Mouse (Mus musculus): ENCODE measurements at regions not wholly inside any gene's neighbourhood (a gene's known extent, or its start where the extent isn't known, plus 50 kb on each side); places are given as distances from the start of the nearest gene placed in this dataset.
A peak's percentile ranks its signal among the peaks of the same experiment; 100 is the strongest.

DNA sequence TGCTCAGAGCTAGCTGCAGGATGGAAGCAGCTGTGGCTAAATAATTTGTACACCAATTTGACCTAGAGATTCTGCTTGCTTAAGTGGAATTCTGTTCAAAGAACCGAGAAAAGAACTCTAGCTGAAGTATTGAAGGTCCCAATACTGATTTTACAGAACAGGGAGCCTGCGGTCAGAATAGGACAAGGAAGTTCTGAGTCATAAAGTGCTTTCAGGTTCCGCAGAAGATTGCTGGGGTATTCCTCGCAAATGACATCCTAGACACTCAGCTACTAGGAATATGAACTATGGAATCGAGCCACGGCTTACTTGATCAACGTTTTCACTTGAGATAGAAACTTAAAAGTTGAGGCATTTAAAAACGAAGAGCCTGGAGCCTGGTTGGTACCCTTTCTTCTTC, 127.0 kb upstream of the Tsc22d1 start:
- DNase-seq = no peak
- intact Hi-C loops (cut with DNase I; ENCODE audit: low total_unique reads) = no loop called here

DNA sequence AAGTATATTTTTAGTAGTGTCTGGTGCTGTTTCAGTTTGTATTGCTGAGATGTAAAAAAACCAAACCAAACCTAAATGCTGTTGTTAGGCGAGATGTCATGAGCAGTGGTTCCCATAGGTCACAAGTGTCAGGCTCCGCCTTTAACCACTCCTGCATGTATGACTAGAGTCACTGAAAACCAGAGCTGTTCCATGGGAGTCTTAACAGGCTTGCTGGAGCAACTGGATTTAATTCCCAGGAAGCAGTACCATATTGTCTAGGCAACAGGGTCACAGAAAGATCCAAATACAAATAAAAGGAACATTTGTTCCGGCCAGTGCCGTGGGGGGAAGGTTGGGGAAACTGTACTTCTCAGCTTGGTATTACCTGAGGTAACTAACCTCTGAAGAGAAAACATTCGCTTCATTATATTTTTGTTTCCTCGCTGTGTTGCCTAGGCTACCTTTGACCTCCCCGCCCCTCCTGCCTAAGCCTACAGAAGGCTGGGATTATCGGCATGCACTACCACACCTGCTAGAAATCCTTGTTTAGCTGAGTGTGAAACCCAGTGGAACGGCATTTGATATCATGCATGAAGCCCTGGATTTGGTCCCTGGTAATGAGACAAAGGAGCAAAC, 124.3 kb upstream of the Tsc22d1 start:
- intact Hi-C loops (cut with DNase I; ENCODE audit: low total_unique reads) = no loop called here
- DNase-seq = no peak

- intact Hi-C loops (cut with DNase I; ENCODE audit: low total_unique reads) = no loop called here
- DNase-seq = no peak
Observed at GRCm38 (mm10) chr14:76292211-76292610, 122.5 kb upstream of the Tsc22d1 start.

GRCm38 (mm10) chr14:76295411-76296169, 119.2 kb upstream of the Tsc22d1 start:
- intact Hi-C loops (cut with DNase I; ENCODE audit: low total_unique reads) = no loop called here
- DNase-seq = no peak

DNA sequence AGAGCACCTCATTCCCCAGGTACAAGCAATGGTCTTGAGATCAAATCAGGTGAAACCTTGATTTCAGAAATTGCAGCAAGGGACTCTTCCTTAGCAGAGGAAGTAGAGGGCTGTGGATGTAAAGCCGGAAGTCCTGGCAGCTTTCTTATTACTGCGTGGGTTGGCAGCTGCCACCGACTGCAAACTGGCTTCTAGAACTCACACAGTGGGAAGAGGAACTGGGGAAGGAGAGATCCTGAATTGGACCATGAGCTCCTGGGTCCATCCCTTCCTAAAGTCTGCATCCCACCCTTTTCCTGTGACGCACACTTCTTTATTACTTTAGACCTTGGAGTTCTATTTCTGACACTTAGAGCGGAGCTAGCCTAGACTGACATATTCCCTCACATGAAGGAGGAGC, 116.9 kb upstream of the Tsc22d1 start:
- intact Hi-C loops (cut with DNase I; ENCODE audit: low total_unique reads) = no loop called here
- DNase-seq = no peak

DNA sequence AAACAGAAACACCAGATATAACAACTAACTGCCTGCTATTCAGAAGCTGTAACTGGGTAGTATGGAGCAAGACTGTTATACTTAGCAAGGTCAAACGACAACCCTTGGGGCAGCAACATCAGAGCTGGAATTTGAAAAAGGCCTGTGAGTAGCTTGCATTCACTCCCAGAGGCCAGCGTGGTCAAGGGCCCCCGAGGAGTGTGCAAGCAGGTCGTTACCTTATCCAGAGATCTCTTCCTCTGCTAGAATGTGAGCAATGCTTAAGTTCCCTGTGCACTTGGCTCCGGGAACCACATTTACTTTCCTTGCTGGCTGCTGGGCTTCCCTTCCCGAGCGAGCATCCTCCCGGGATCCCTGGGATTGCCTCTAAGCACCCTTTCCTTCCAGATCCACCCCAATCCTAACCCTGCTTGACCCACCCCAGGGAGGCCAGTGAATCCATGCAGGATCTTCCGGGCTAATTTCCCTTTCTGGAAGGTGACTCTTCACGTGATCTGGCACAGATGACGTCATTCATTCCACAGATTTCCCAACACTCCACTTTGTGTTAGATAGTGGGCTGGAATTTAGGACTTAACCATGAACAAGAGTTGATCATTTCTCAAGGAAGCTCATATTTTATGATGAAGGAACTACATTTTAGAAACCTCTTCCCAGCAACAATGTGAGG, 112.3 kb upstream of the Tsc22d1 start:
- peak; percentile 16 for DNase-seq
- intact Hi-C loops (cut with DNase I; ENCODE audit: low total_unique reads) = no loop called here

DNA sequence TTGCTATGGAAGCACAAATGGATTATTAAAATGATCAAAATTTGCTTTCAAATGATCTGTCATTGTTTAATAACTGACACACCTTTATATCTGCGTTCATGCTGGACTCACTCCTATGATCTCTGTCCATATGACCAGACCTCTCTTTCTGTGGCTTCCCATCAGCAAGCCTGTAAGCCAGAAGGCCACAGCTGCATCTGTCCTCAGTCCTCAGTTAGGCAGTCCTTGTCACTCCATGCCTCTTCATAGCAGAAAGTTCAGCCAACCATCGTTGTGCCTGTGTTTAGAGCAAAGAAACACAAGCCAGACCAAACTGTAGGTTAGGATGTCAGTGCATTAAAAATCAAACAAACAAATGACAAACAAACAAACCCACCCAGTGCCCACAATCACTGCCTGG, 107.2 kb upstream of the Tsc22d1 start:
- no peak for DNase-seq
- intact Hi-C loops (cut with DNase I; ENCODE audit: low total_unique reads) = no loop called here

DNA sequence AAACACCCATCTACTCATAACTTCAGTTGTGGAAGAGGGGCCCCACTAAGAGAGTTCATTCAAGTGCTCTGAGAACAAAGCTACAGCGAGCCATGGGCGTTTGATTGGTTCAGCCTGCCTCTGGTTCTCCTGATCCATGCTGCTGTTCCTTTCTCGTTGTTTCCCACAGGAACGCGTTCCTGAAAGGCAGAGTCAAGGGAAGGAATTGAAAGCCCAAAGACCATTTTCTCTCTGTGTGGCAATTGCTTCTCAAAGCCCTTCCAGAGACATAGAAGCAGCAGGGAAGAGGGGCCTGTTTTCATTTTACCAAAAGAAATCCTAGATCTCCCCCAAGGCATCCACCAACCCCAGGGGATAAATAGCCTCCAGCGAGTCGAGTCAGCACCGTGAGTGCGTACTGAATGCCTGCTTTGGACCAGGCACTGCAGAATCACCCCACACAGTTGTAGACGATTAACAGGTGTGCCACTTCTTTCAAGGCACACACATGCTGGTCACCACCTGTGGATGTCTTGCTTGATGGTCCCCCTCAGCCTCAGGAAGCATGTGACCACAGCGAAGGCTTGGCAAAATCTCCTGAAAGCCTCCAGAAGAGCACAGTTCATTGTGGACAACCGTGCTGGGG, 106.5 kb upstream of the Tsc22d1 start:
- no peak for DNase-seq
- intact Hi-C loops (cut with DNase I; ENCODE audit: low total_unique reads) = no loop called here

DNA sequence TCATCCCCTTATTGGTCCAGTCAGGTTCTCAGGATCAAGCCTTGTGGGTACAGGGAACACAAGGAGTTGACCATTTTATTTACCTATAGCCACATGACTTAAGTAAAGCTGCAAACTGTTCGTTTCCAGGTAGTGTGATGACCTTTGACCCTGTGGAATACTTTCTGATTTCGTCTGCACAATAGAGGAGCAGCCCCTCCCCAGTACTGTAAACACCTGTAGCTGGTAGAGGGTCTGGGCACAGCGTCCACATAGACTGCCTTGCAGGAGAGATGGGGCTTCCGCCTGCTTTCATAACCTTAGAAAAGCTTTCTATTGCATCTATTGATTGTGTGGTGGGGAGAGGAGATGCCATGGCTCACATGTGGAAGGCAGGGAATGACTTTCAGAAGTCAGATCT, 105.2 kb upstream of the Tsc22d1 start:
- DNase-seq = no peak
- intact Hi-C loops (cut with DNase I; ENCODE audit: low total_unique reads) = no loop called here

DNA sequence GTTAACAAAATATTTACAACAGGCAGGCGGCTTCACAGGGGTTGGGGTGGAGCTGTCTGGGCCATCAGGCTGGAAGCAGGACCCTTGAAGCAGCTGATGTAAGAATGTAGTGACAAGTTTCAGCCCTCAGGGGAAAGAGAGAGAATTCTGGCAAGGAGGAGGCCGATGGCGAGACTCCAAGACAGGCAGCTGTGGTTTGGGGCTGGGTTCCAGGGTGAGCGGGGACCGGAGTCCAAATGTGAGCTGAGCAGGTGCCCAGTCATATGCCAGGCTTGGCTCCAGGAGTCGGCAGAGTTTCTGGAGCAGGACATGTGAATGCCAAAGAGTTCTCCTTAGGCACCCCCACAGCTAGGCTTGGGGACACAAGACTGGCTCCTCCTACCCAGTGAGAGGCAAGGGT, 104.5 kb upstream of the Tsc22d1 start:
- intact Hi-C loops (cut with DNase I; ENCODE audit: low total_unique reads) = no loop called here
- peak; percentile 90 for DNase-seq

DNA sequence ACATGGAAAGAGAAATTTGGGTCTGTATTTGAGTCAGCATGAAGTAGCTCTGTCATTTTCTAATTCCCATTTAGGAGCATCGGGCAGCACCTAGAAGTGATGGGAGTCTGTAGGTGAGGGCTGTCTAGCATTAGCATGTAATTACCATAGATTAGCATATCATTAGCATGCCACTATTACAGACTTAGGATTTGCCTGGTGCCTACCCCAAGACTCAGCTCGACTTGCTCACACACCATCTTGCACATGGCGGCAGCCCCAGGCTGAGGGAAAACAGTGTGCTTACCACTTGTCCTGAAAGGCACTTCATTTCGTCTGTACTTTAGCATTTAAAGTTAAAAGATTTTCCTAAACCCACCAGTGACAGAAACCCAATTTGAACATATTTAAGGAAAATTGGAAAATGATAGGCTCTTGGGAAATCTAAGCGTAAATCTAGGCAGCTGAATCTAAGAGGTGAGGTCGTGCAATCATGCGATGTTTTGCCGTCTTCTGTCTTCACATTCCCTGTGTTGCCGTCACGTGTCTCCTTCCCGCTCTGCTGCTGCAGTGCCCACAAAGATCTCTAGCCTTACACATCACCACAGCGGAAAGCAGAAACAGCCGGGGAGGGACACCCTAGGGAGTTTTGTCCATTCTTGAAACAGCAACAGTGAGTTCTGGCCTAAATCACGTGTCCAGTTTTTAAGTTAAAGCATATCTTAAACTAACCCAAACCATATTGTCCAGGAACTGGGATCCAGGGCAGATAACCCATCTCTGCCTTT, 101.2 kb upstream of the Tsc22d1 start:
- intact Hi-C loops (cut with DNase I; ENCODE audit: low total_unique reads) = no loop called here
- DNase-seq = no peak

GRCm38 (mm10) chr14:76318438-76318837, 96.3 kb upstream of the Tsc22d1 start:
- intact Hi-C loops (cut with DNase I; ENCODE audit: low total_unique reads) = no loop called here
- peak; percentile 32 for DNase-seq

DNA sequence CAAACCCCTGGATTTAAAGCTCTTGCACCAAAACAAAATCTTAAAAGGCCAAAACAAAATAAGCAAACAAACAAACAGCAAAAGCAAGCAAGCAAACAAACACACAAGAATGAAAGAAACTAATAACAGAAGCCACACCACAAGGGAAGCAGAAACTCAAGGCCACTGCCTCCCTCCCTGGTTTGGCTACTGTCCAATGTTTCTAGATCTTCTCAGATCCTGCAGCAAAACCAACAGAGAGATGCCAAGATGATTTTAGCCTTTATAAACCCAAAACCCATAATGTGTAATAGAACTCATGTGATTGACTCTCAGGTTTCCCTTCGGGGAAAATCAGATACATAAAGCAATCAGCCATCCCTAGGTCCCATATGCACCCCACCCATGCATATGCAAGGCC, 90.5 kb upstream of the Tsc22d1 start:
- no peak for DNase-seq
- intact Hi-C loops (cut with DNase I; ENCODE audit: low total_unique reads) = no loop called here

DNA sequence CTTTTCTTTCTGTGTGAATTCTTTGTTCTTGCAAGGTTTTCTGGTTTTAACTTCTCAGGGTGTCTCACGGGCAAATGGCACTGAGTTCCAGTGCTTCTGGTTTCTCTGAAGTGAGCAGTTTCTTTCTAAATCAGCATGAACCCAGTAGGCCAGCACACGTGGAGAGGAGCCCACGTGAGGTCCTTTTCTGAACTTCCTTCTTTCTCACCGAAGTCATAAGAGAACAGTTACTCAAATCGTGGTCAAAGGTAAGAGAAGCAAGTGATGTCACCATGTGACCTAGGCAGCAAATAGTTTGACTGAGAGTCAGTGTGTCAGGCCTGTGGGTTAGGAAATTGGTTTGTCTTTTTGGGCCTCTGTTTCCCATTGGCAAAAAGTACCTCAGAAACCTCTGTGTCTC, 84.8 kb upstream of the Tsc22d1 start:
- intact Hi-C loops (cut with DNase I; ENCODE audit: low total_unique reads) = no loop called here
- DNase-seq = no peak

- intact Hi-C loops (cut with DNase I; ENCODE audit: low total_unique reads) = no loop called here
- no peak for DNase-seq
Observed at GRCm38 (mm10) chr14:76331497-76332335, 83.0 kb upstream of the Tsc22d1 start.

DNA sequence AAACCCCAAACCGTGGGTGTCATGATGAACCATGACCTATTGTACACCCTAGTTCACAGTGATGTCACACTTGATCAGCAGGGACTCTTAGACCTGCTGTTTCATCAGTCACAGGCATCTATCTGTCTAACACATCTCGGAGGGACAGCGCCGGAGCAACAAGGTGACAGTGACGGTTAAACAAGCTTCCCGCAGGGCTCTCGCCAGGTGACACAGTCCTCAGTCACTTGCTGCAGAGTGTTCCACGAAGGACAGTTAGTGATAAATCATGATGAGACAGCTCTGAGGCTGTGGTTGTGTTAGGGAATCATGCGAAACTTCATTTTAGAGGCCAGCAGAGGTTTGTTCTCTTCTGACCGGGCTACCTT, 82.4 kb upstream of the Tsc22d1 start:
- DNase-seq = no peak
- intact Hi-C loops (cut with DNase I; ENCODE audit: low total_unique reads) = no loop called here

GRCm38 (mm10) chr14:76340789-76341188, 74.0 kb upstream of the Tsc22d1 start:
- DNase-seq = no peak
- intact Hi-C loops (cut with DNase I; ENCODE audit: low total_unique reads) = no loop called here

GRCm38 (mm10) chr14:76341226-76341625, 73.5 kb upstream of the Tsc22d1 start:
- DNase-seq = no peak
- intact Hi-C loops (cut with DNase I; ENCODE audit: low total_unique reads) = no loop called here

- DNase-seq = no peak
- intact Hi-C loops (cut with DNase I; ENCODE audit: low total_unique reads) = no loop called here
Observed at GRCm38 (mm10) chr14:76351856-76352255, 62.9 kb upstream of the Tsc22d1 start.

Data from gastrocnemius, postnatal 14 days (tissue).